Mouse (Mus musculus) frontal cortex, postnatal 25 days (tissue): ENCODE data around the gene Xrcc4.

Source experiments
- DNase-seq, 2 experiments: peaks; one replicate each; pipeline ENCODE4 v3.0.0; 2022; ENCODE audit warnings: low spot score in 2 of 2

Gene Xrcc4

DNA sequence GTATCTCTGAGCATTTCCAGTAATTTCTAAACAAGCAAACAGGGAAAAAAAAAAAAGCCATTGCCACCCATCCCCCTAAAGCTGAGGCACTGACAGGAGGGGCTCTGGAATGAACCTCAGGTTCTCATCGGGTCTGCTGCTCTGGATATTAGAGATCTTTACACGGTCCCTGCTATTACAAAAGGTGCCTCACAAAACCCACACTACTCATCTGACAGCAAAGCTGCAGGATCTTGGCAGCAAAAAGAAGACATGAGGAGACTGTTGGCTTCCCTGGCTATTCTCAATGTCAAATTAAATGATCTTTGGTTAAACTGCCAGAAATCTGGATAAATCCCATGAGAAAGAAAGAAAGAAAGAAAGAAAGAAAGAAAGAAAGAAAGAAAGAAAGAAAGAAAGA lies 145.1 kb downstream of the Xrcc4 start:
- DNase-seq, result no peak

- no peak for DNase-seq
These were observed 159.9 kb downstream of the Xrcc4 start for GRCm38 (mm10) chr13:89929477-89929876.

GRCm38 (mm10) chr13:89918814-89919481 lies 170.5 kb downstream of the Xrcc4 start:
- no peak for DNase-seq

DNA sequence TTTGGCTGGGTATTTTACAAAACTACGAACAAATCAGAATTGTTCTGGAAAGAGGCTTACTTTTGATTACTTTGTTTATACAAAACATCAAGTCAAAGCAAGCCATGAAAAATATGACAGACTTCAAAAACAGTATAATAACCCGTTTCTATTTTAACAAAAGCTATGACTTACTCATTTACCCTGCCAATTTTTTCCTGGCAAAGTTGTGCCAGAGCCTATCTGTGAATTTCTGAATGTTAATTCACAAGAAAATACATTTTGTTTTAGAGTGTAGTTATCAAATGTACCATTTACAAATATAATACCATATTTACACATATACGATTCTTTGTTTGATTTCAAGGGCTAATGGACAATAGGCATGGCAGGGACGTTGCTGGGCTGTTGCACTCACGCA lies 175.1 kb downstream of the Xrcc4 start:
- no peak for DNase-seq

DNA sequence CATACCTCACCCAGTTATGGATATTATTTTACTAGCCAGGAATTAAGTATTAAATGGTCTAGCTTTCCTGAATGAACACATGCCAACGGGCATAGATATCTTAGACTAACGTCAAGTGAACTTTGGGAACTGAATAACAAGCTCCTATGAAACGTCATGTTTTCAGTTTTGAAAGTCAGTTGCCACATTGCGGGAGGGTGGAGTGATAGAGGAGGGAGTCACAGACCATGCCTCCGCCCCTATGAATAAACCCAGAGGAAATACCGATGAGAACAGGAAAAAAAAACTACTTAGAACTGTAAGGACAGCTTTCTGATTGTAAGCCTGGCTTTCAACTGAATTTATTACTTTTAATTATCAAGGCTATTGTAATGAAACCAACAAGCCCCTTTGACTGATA lies 175.5 kb downstream of the Xrcc4 start:
- no peak for DNase-seq

- DNase-seq, result no peak
These were observed 183.3 kb downstream of the Xrcc4 start for GRCm38 (mm10) chr13:89906120-89906519.

- DNase-seq, result no peak
These were observed 190.3 kb downstream of the Xrcc4 start for GRCm38 (mm10) chr13:89899066-89899465.

DNA sequence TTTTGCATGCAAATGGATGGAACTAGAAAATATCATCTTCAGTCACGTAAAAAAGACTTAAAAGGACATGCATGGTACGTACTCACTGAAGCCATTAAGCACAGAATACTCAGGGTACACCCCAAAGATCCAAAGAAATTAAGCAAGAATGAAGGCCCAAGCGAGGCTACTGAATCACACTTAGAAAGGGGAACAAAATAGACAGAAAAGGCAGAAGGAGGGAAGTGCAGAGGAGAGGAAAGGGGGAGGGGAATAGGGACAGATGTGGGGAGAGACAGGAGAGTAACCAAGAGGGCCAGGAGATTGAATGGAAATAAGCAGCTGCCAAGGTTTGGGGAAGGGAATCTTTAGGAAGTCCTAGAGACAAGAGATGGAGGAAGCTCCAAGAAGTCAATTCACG lies 197.3 kb downstream of the Xrcc4 start:
- DNase-seq, result no peak

DNA sequence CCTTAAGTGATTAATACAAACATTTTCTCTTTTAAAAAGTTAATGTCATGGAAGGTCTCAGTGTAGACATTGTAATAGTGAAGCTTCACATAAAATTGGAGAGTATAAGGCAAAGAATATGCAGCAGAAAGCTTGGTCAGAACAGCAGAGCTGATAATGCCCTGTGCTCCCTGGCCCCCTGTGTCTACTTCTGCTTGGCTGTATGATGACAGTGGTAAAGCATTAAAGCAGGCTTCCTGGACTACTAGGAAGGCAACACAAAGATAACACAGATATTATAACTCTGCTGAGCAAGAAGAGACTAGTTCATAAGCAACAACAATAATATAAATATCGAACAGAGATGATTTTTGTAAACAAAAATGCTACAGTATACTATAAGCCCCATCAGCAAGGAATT lies 199.2 kb downstream of the Xrcc4 start:
- DNase-seq, result no peak

GRCm38 (mm10) chr13:89889074-89889473 lies 200.3 kb downstream of the Xrcc4 start:
- DNase-seq, result no peak

DNA sequence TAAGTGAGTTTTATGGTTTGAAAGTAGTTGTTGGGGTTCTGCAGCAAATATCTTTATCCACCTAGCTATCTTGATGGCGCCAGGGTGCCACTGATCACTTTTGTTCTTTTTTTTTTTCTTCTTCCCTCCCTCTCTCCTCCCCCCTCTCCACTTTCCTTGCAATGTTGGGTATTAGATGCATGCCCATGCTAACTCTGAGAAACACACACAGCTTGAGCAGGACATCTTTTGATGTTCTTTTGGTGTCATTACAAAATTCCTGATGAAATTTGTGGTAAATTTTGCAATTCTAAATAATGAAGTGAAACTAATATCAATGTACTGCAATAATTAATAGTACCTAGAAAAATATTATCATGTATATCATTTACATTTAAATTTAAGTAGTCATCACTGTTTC lies 205.9 kb downstream of the Xrcc4 start:
- no peak for DNase-seq

- DNase-seq, result no peak
These were observed 208.1 kb downstream of the Xrcc4 start for GRCm38 (mm10) chr13:89881281-89881680.

DNA sequence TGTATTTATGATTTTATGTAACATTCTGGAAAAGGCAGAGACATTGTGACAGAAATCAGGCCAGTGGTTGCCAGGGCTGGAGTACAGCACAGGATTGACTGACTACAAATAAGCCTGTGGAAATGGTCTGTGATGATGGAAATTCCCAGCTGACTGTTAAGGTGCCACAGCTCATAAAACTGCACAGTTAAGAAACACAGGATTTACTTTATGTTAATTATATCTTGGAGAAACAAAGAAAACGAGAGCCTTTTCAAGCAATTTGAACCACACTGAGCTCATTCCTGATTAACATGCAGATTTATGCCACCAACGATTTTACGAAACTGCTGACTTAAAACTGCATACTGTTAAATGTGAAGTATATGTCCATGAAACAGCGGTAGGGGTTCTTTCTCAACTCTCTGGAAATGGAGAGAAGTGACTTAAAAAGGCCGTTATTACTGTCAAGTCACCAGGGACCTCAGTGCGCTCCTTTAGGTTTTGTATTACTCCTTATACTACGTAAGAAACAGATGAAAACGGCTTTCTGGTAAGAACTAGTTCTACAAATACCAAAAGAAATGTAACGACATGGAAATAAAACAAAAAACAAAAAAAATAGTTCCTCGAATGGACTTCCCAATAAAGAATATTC lies 210.5 kb downstream of the Xrcc4 start:
- DNase-seq, result no peak

DNA sequence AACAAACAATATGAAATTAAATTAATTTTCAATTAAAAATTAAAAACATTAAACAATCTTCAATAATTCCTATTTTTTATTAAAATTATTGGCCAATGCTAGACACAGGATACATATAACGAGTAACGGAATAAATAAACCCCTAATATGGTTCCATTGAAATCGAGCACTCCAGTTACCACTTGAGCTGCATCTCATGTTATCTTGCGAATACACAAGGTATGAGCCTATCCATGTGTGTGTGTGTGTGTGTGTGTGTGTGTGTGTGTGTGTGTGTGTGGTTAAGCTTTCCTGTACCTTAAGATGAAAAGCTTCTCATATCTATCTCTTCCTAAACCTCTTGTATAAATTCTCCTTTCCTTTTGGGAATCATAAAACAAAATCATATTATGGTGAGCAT lies 213.9 kb downstream of the Xrcc4 start:
- no peak for DNase-seq

DNA sequence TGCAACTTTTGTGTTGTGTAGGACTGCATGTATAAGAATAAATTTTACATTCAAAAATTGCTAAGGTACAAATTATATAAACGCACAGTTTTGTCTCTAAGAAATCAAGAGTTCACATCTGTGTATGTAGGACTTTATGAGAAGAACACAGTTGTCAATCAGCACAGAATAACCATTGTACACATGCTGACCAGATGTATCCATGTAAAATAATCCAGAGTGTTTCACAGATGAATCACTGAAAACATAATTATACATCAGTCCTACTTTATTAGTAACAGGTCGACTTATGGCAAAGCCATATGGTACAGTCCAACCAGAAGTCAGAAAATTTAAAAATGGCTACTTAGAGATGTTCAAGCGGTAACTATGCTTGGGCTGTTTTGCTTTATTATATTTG lies 216.7 kb downstream of the Xrcc4 start:
- no peak for DNase-seq

GRCm38 (mm10) chr13:89854139-89854538 lies 235.3 kb downstream of the Xrcc4 start:
- no peak for DNase-seq

GRCm38 (mm10) chr13:89850746-89851145 lies 238.7 kb downstream of the Xrcc4 start:
- DNase-seq, result no peak

DNA sequence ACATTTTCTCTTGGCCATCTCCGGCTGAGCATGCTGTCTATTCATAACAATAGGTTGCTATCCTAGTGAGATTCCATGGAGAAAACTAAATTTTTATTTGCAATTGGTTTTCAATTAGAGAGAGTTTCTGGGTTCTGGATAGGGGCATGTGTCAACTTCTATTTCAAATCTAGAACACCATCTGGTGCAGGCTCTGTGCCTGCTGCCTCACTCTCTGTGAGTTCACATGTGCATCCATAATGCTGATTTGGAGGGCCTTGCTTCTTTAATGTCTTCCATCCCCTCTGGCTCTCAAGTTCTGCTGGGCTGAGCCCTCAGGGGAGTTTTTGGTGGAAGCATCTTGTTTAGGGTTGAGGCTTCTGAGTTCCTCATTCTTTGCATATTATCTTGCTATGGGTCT lies 239.5 kb downstream of the Xrcc4 start:
- DNase-seq, result no peak

GRCm38 (mm10) chr13:89838635-89839034 lies 250.8 kb downstream of the Xrcc4 start:
- no peak for DNase-seq

DNA sequence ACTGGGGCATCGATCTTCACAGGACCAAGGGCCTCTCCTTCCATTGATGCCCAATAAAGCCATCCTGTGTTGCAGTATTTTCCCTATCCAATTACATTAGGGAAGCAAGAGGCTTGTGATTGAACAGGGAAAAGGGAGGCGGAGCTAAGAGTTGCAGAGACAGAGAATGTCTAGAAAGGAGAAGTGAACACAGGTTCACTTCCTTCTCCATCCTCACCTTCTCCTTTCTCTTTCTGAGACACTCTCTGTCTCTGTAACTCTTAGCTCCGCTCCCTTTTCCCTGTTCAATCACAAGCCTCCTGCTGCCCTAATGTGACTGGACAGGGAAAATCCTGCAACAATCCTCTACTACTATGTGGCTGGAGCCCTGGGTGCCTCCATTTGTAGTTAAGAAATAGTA lies 254.9 kb downstream of the Xrcc4 start:
- no peak for DNase-seq

DNA sequence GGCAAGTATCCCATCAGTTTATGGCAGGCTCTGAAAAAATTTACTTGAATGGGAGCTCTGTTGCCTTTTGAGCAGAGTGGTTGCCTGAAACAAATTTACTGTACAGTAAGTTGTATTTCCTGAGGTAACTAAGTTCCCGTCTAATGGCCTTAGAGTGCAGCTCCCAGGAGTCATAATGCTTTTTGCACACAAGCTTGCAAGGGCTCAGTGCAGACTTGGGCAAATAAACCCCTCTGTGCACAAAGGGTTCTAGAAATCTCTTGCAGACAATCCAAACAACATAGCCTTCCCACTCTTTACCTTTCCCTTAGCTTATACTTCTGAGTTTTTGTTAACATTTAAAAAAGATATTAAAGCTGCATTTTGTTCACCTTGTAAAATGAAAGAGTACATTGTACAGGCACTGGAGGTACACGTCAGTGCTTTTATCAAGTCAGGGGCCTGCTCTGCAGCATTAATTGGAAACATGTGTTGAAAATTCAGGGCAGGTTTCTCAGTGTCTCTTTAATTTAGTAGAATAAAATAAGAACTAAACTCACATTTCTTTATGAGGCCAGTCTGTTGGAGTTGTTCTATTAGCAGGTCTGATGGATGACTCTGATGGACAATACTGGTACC lies 256.2 kb downstream of the Xrcc4 start:
- DNase-seq, result no peak

GRCm38 (mm10) chr13:89828429-89828970 lies 260.9 kb downstream of the Xrcc4 start:
- no peak for DNase-seq

DNA sequence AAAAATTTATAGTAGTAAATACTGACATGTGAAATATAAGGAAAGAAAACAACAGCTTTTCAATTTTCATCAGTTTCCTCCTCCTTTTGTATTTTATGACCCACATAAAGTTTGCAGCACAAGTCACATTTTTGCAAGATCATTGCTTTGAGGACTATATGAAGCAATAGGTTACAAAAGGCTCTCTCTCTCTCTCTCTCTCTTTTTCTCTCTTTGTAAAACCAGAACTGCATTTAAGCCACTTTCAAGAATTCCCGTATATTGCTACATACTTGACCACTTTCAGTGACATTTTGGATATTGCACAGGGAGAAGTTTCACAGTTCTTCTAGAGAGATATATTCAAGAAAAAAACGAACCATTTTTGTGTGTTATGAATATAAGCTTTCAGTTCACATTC lies 261.6 kb downstream of the Xrcc4 start:
- DNase-seq, result no peak
